Mouse (Mus musculus): Measurements from ENCODE around the gene Serpinf1.
"Not testable (repeated sequence)": the region's sequence is repeated elsewhere in the genome, so short reads cannot be mapped to it uniquely, and the experiment has no call there.

- TF ChIP-seq CHD2 (IDR thresholded peaks at IDR 0.05; ENCODE audit: low read depth, low read length); HCFC1 (IDR thresholded peaks at IDR 0.05; ENCODE audit: borderline replicate concordance, insufficient read depth, low read length); ZC3H11A (IDR thresholded peaks at IDR 0.05; ENCODE audit: borderline replicate concordance, low read depth, low read length): not testable (repeated sequence)
These were observed 43.7 kb downstream of the Serpinf1 start for GRCm38 (mm10) chr11:75378786-75379185.
